Mouse (Mus musculus): ENCODE measurements at regions not wholly inside any gene's neighbourhood (a gene's known extent, or its start where the extent isn't known, plus 50 kb on each side); places are given as distances from the start of the nearest gene placed in this dataset.

DNA sequence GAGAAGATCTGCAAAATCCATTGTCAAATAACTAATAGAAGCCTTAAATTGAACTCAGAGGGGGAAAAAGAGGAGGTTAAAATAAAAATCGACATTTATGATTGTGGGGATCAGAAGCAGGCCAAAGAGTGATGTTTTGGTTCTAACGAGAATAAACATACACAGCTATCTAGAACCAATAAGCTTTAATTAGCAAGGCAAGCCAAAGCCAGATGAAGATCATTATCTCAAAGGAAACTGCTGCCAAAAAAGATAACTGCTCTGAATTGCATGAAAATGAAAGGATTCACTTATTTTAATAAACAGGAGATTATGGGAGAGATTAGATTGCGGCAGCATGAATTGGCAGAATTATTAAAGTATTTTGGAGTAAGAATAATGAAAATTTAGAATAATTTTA, 716.8 kb downstream of the Stpg2 start:
- no peak for TF ChIP-seq MYOD1 (IDR thresholded peaks at IDR 0.05; ENCODE audit: control insufficient read depth in 1 of 3, insufficient read length in 2 of 3, low read depth in 2 of 3)
- no peak for TF ChIP-seq E2F4 (IDR thresholded peaks at IDR 0.05; ENCODE audit: insufficient read depth)
- no peak for TF ChIP-seq MYOG (IDR thresholded peaks at IDR 0.05; ENCODE audit: control insufficient read depth in 1 of 3, insufficient read depth in 1 of 3, insufficient read length in 2 of 3, low read depth in 2 of 3)
- no peak for TF ChIP-seq POLR2A (IDR thresholded peaks at IDR 0.05; ENCODE audit: insufficient read length, low read depth)
- TF ChIP-seq USF1 (IDR thresholded peaks at IDR 0.05; ENCODE audit: low read depth) = no peak
- TF ChIP-seq TCF12 (IDR thresholded peaks at IDR 0.05; ENCODE audit: insufficient read depth, poor library complexity, severe bottlenecking) = no peak
- no peak for TF ChIP-seq TCF3 (IDR thresholded peaks at IDR 0.05; ENCODE audit: insufficient read length, low read depth)
- no peak for TF ChIP-seq MAX (IDR thresholded peaks at IDR 0.05; ENCODE audit: low read depth)
